Mouse (Mus musculus) cortical plate, adult 2 months (tissue): ENCODE measurements around the gene Gadd45g.

Source experiments
- CTCF ChIP-seq: fragments of 200-500 bp; IDR thresholded peaks from 2 replicates; pipeline ENCODE4 v1.5.1; 2011; ENCODE audit warnings: mild to moderate bottlenecking, control low read depth, low read length; ENCODE audit not compliant: insufficient read depth; ENCODE audit errors: extremely low read depth
- POLR2A ChIP-seq: fragments of 200-500 bp; IDR thresholded peaks from 2 replicates; pipeline ENCODE4 v1.6.1; 2011; ENCODE audit warnings: mild to moderate bottlenecking, low read length, control low read depth; ENCODE audit not compliant: insufficient read depth; ENCODE audit errors: extremely low read depth

DNA sequence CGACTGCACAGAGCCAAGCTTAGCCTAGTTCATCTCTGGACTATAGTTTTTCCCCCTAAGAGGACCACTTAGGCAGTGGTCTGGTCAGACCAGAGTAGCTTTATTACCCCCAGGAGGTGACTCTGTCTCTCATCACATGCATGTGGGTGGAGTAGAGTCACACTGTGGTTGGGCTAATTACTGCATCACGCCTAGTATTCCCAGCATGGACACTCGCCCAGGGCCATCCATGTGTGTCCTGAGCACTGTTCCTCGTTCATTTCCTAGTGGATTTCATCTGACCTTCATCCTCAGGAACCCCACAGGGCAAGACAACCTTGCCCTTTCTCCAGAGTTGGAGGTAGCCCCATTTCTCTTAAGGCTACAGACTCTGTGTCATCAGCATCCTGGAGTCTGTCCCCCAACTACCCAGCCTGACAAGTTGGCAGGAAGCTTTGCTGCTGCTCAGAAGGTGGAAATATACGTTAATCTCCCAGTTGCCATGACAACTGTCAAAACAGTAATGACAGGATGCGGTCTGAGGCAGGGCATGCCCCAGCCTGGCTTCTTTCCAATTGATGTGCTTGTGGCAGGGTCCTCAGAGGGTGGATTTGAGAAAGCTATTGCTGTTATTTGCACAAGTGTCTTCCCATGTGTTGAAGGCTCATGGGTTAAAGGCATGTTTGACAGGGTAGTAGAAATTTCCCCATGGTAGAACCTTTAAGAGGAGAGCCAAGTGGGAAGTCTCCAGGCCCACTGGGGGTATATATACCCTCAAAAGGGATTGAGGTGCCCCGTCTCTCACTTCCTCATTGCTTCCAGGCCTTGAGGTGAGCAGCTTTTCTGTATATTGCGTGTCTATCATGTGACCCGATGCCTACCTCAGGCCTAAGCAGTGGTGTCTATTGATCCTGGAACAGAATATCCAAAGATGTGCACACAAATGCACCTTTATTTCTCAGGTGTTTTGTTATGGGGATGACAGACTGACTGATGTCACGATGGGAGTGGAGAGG is 32.6 kb upstream of the Gadd45g start:
- TF ChIP-seq CTCF: no peak
- TF ChIP-seq POLR2A: no peak
